ENCODE assay signal across 20 mouse cellular contexts in genomic region chr13:70124860-70125545, GRCm38 (mm10).
DNase-seq lines count a peak whose midpoint lies in the region; ATAC-seq and TF ChIP-seq lines count a peak whose summit lies in the region.
"Had no signal": no experiment of that assay in that cellular context is flagged by ENCODE, and none has a peak within 500 bp of the region (broad histone marks: within the 10 kb centered on the region; RNA-seq: fewer than 3 reads in every experiment).

No protein-coding gene starts in this region.

- H3K4me1 ChIP-seq in intestine, postnatal 0 days (replicated peaks; ENCODE audit: control insufficient read depth, insufficient read depth, low read length) = no peaks in the 10 kb centered on the region
- H3K4me1 ChIP-seq: embryonic facial prominence, embryonic 15.5 days; liver, embryonic 12.5 days had no signal

- H3K9me3 ChIP-seq in intestine, postnatal 0 days (ENCODE audit: control insufficient read depth) = no peaks in the 10 kb centered on the region
- H3K9me3 ChIP-seq: embryonic facial prominence, embryonic 15.5 days; kidney, embryonic 15.5 days; liver, embryonic 12.5 days; neural tube, embryonic 12.5 days had no signal

- WGBS in intestine, postnatal 0 days = 44% methylated on average over 9 of the region's 9 CpGs

- no peak overlapping the region for H3K4me2 ChIP-seq in intestine, postnatal 0 days (replicated peaks; ENCODE audit: low read depth)
- H3K4me2 ChIP-seq: embryonic facial prominence, embryonic 15.5 days; heart, embryonic 12.5 days; kidney, embryonic 15.5 days; liver, embryonic 12.5 days; lung, embryonic 14.5 days; neural tube, embryonic 12.5 days had no signal

- no peak overlapping the region for H3K27ac ChIP-seq in intestine, postnatal 0 days (ENCODE audit: low read depth, low read length)
- H3K27ac ChIP-seq: embryonic facial prominence, embryonic 15.5 days; liver, embryonic 12.5 days; neural tube, embryonic 12.5 days had no signal

- no peaks in the 10 kb centered on the region for H3K36me3 ChIP-seq in intestine, postnatal 0 days (ENCODE audit: control insufficient read depth, insufficient read depth)
- H3K36me3 ChIP-seq: embryonic facial prominence, embryonic 15.5 days; heart, embryonic 12.5 days; kidney, embryonic 15.5 days; liver, embryonic 12.5 days; neural tube, embryonic 12.5 days had no signal

- no peaks in the 10 kb centered on the region for H3K27me3 ChIP-seq in intestine, postnatal 0 days (replicated peaks; ENCODE audit: control insufficient read depth, insufficient read depth, low read length)
- H3K27me3 ChIP-seq: CH12.LX; embryonic facial prominence, embryonic 15.5 days; heart, embryonic 12.5 days; kidney, embryonic 15.5 days; liver, embryonic 12.5 days; neural tube, embryonic 12.5 days had no signal

- no peak overlapping the region for H3K9ac ChIP-seq in intestine, postnatal 0 days (ENCODE audit: low read depth, low read length)
- H3K9ac ChIP-seq: embryonic facial prominence, embryonic 15.5 days; heart, embryonic 12.5 days; kidney, embryonic 15.5 days; liver, embryonic 12.5 days; lung, embryonic 14.5 days; neural tube, embryonic 12.5 days had no signal

- no peak overlapping the region for H3K4me3 ChIP-seq in intestine, postnatal 0 days (ENCODE audit: low read depth, low read length)
- H3K4me3 ChIP-seq: embryonic facial prominence, embryonic 15.5 days; heart, embryonic 12.5 days; kidney, embryonic 15.5 days; liver, embryonic 12.5 days; neural tube, embryonic 12.5 days had no signal

- peak; percentile 76 for DNase-seq in heart, adult 11 months
- no peak for DNase-seq in heart, postnatal 4 days
- DNase-seq in ES-CJ7 (ENCODE audit: low read depth, low spot score) = peak; percentile 48
- DNase-seq in WW6 (ENCODE audit: low read depth, low spot score) = peak; percentile 72
- DNase-seq in mesoderm, embryonic 11.5 days (ENCODE audit: low read depth, low spot score) = peak; percentile 47
- DNase-seq in kidney, postnatal 4 days = no peak
- DNase-seq: cerebellum, adult 8-10 months; heart, postnatal 14 days; lung, embryonic 14.5 days; lung, postnatal 36 days; spleen, adult 18-20 months; thymus, postnatal 4 days had no signal

- no peak for TF ChIP-seq CTCF in intestine, postnatal 0 days (IDR thresholded peaks at IDR 0.05; ENCODE audit: low read depth)

- no peak for ATAC-seq in intestine, postnatal 0 days
- ATAC-seq: intestine, embryonic 16.5 days; liver, embryonic 12.5 days had no signal

Comparison
In these comparisons a context has a peak if more than half of its experiments do, and no peak if none do; other contexts are left out.
1. DNase-seq: peak in heart, adult 11 months (single experiment), ES-CJ7 (single experiment), WW6 (single experiment) and mesoderm, embryonic 11.5 days (single experiment); none in heart, postnatal 4 days (single experiment) and kidney, postnatal 4 days (0 of 2).